Mouse (Mus musculus) cerebellum, adult 9-10 months (tissue): ENCODE data around the gene Tmem135.
"Not testable (repeated sequence)": the region's sequence is repeated elsewhere in the genome, so short reads cannot be mapped to it uniquely, and the experiment has no call there.

ENCODE experiments used
- DNase-seq: peaks from one replicate; pipeline ENCODE4 v3.0.0; 2022

Gene Tmem135

GRCm38 (mm10) chr7:89317088-89317487 lies 86.9 kb downstream of the Tmem135 start:
- DNase-seq = not testable (repeated sequence)

- DNase-seq = no peak
These were observed 87.9 kb downstream of the Tmem135 start for GRCm38 (mm10) chr7:89316112-89316511.

- DNase-seq = no peak
These were observed 92.5 kb downstream of the Tmem135 start for GRCm38 (mm10) chr7:89311555-89311954.

GRCm38 (mm10) chr7:89308926-89309325 lies 95.1 kb downstream of the Tmem135 start:
- DNase-seq = no peak

GRCm38 (mm10) chr7:89308238-89308637 lies 95.8 kb downstream of the Tmem135 start:
- DNase-seq = no peak

- no peak for DNase-seq
These were observed 97.2 kb downstream of the Tmem135 start for GRCm38 (mm10) chr7:89306831-89307230.

- DNase-seq = no peak
These were observed 99.1 kb downstream of the Tmem135 start for GRCm38 (mm10) chr7:89304958-89305357.

- DNase-seq = no peak
These were observed 100.3 kb downstream of the Tmem135 start for GRCm38 (mm10) chr7:89303765-89304164.

GRCm38 (mm10) chr7:89298911-89299458 lies 105.0 kb downstream of the Tmem135 start:
- no peak for DNase-seq

GRCm38 (mm10) chr7:89296941-89297340 lies 107.1 kb downstream of the Tmem135 start:
- no peak for DNase-seq

- DNase-seq = peak; percentile 35
These were observed 121.4 kb downstream of the Tmem135 start for GRCm38 (mm10) chr7:89282664-89283063.

GRCm38 (mm10) chr7:89270438-89270837 lies 133.6 kb downstream of the Tmem135 start:
- not testable (repeated sequence) for DNase-seq

GRCm38 (mm10) chr7:89269826-89270225 lies 134.2 kb downstream of the Tmem135 start:
- DNase-seq = no peak

GRCm38 (mm10) chr7:89267542-89267941 lies 136.5 kb downstream of the Tmem135 start:
- no peak for DNase-seq

- DNase-seq = no peak
These were observed 137.8 kb downstream of the Tmem135 start for GRCm38 (mm10) chr7:89266017-89266760.

GRCm38 (mm10) chr7:89260966-89261365 lies 143.1 kb downstream of the Tmem135 start:
- DNase-seq = no peak

GRCm38 (mm10) chr7:89258832-89259231 lies 145.2 kb downstream of the Tmem135 start:
- no peak for DNase-seq

GRCm38 (mm10) chr7:89257871-89258502 lies 146.0 kb downstream of the Tmem135 start:
- no peak for DNase-seq

- DNase-seq = no peak
These were observed 150.2 kb downstream of the Tmem135 start for GRCm38 (mm10) chr7:89253772-89254171.

GRCm38 (mm10) chr7:89253317-89253716 lies 150.7 kb downstream of the Tmem135 start:
- DNase-seq = no peak

- no peak for DNase-seq
These were observed 152.1 kb downstream of the Tmem135 start for GRCm38 (mm10) chr7:89251880-89252453.

- no peak for DNase-seq
These were observed 155.7 kb downstream of the Tmem135 start for GRCm38 (mm10) chr7:89248135-89248850.
